Mouse (Mus musculus) heart, adult 8-10 months (tissue): Measurements from ENCODE around the gene Npff. TPM values are rescaled to one million over a fixed set of nuclear protein-coding genes. Genes with fewer than 3 reads are reported as not detected.
A peak's percentile ranks its signal among the peaks of the same experiment; 100 is the strongest.

Experiments used
- DNase-seq: peaks from one replicate; pipeline ENCODE4 v3.0.0; 2022; ENCODE audit warnings: low spot score
- total RNA-seq, 4 experiments: library from RNA; stranded (reverse); gene quantifications; 2 replicates each; pipeline ENCODE4 v1.2.4; 2022

Npff gene
- total RNA-seq, 4 experiments from 2014 or later: 0.65 to 2.2 (median 1.9) TPM

GRCm38 (mm10) chr15:102519211-102520141, 5.3 kb downstream of the Npff start:
- no peak for DNase-seq

GRCm38 (mm10) chr15:102518859-102519201, 5.9 kb downstream of the Npff start:
- DNase-seq: no peak

GRCm38 (mm10) chr15:102517976-102518858, 6.5 kb downstream of the Npff start, which contains the start of gene Tarbp2:
TSS of gene Tarbp2 (plus strand) at chr15:102518192.
- peak; percentile 100 for DNase-seq

- DNase-seq: no peak
Observed at GRCm38 (mm10) chr15:102517631-102517975, 7.1 kb downstream of the Npff start.

- DNase-seq: peak; percentile 64
Observed at GRCm38 (mm10) chr15:102516728-102517404, 7.9 kb downstream of the Npff start, which contains the start of gene Map3k12. TSS of gene Map3k12 (minus strand) at chr15:102517064.

GRCm38 (mm10) chr15:102516293-102516692, 8.4 kb downstream of the Npff start:
- DNase-seq: no peak

GRCm38 (mm10) chr15:102515791-102516190, 9.0 kb downstream of the Npff start:
- no peak for DNase-seq

- DNase-seq: no peak
Observed at GRCm38 (mm10) chr15:102515261-102515660, 9.5 kb downstream of the Npff start.

- DNase-seq: no peak
Observed at GRCm38 (mm10) chr15:102513004-102513403, 11.7 kb downstream of the Npff start.

- DNase-seq: no peak
Observed at GRCm38 (mm10) chr15:102512471-102512870, 12.3 kb downstream of the Npff start.

- DNase-seq: no peak
Observed at GRCm38 (mm10) chr15:102512010-102512409, 12.7 kb downstream of the Npff start.

- DNase-seq: no peak
Observed at GRCm38 (mm10) chr15:102511285-102511833, 13.4 kb downstream of the Npff start.

- DNase-seq: peak; percentile 66
Observed at GRCm38 (mm10) chr15:102510590-102511284, 14.0 kb downstream of the Npff start.

GRCm38 (mm10) chr15:102510110-102510509, 14.6 kb downstream of the Npff start:
- DNase-seq: no peak

- no peak for DNase-seq
Observed at GRCm38 (mm10) chr15:102508336-102508735, 16.4 kb downstream of the Npff start.

GRCm38 (mm10) chr15:102507561-102507960, 17.2 kb downstream of the Npff start:
- no peak for DNase-seq

- DNase-seq: no peak
Observed at GRCm38 (mm10) chr15:102506864-102507263, 17.9 kb downstream of the Npff start.

GRCm38 (mm10) chr15:102506464-102506830, 18.3 kb downstream of the Npff start:
- no peak for DNase-seq

- no peak for DNase-seq
Observed at GRCm38 (mm10) chr15:102505770-102506463, 18.8 kb downstream of the Npff start.

GRCm38 (mm10) chr15:102505073-102505769, 19.5 kb downstream of the Npff start:
- no peak for DNase-seq
